Mouse (Mus musculus): ENCODE measurements at regions not wholly inside any gene's neighbourhood (a gene's known extent, or its start where the extent isn't known, plus 50 kb on each side); places are given as distances from the start of the nearest gene placed in this dataset.

GRCm38 (mm10) chr5:35165459-35165858, 59.9 kb upstream of the Lrpap1 start:
- DNase-seq (ENCODE audit: low read depth in 2 of 2, low spot score in 2 of 2), result no peak

DNA sequence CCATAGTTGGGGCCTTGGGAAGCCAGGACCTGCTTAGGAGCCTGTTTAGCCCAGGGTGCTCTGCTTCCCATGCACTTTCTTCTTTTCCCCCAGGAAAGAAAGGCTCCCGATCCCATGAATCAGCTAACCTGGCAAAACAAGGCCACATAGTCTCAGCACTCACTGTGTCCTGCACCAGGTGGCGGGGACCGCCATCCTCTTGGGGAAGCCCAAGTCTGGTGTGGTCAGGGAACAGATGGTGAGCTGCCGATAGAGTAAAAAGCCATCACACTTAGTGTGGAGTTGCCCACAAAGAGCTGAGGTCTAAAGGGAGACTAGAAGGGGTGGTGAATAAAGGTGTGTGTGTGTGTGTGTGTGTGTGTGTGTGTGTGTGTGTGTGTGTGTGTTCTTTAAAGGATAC, 57.0 kb upstream of the Lrpap1 start:
- DNase-seq (ENCODE audit: low read depth in 2 of 2, low spot score in 2 of 2), result no peak

DNA sequence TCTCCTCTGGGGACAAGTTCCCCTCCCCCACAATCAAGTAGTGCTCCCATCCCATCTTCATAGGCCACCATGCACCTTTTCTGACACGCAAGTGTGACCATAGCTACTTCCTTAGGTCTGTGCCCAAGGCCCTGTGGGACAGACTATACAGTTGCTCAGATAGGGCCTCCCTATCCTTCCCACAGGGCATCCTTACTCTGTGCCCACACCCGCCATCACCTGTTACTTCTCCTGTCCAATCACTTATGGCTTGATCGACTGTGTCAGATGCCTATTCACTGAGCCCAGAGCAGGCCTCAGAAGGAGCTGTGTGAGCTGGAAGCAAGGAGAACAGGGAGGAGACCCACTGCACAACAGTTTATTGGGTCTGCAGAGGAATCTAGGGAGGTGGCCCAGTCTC, 56.6 kb upstream of the Lrpap1 start:
- no peak for DNase-seq (ENCODE audit: low read depth in 2 of 2, low spot score in 2 of 2)

GRCm38 (mm10) chr5:35160929-35161815, 55.6 kb upstream of the Lrpap1 start:
- no peak for DNase-seq (ENCODE audit: low read depth in 2 of 2, low spot score in 2 of 2)

GRCm38 (mm10) chr5:35159854-35160253, 54.3 kb upstream of the Lrpap1 start:
- DNase-seq (ENCODE audit: low read depth in 2 of 2, low spot score in 2 of 2), result no peak

DNA sequence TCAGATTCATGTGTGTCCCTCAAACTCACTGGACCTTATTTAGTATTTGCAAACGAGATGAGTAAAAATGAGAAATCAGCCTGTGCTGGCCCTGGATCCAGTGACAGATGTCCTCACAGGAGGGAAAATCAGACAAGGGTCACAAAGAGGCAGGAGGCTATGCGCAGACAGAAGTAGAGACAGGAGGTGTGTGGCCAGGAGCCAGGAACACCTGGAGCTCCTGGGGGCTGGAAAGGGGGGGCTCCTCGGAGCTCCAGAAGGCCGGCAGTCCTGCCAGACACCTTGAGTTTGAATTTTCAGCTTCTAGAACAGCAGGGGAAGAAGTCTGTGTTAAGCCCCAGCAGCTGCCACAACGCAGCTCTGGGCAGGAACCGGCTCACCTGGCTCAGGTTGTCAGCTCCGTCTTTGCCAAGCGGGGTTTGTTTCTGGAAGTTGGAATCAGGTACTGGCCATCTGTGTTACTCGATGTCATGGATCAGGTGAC, 53.7 kb upstream of the Lrpap1 start:
- no peak for DNase-seq (ENCODE audit: low read depth in 2 of 2, low spot score in 2 of 2)

- DNase-seq (ENCODE audit: low read depth in 2 of 2, low spot score in 2 of 2), result no peak
Observed at GRCm38 (mm10) chr5:35158346-35159047, 52.9 kb upstream of the Lrpap1 start.

- DNase-seq (ENCODE audit: low read depth in 2 of 2, low spot score in 2 of 2), result no peak
Observed at GRCm38 (mm10) chr5:35156371-35156770, 50.8 kb upstream of the Lrpap1 start.

DNA sequence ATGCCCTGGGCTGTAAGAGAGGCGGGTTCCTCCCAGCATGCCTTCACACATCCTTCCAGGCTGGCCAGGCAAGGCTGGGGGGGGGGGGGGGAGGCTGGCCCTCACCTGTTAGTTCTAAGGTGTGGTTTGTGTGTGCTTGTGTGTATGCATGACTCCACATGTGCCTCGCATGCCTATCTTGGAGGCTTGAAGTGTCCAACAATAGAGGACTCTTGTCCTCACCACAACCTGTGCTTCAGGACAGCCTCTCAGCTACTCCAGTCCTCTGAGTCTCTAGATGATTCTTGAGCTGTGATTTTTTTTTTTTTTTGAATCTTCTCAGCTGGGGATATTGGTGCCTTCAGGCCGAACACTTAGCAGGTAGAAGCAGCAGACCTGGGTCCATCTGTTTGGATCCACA, 50.2 kb upstream of the Lrpap1 start:
- DNase-seq (ENCODE audit: low read depth in 2 of 2, low spot score in 2 of 2), result no peak

Data from CD8-positive naive resting alpha-beta T cell, adult 2 months (primary cell).